28 mouse cellular contexts compared by ENCODE assay signal in the genomic region with DNA sequence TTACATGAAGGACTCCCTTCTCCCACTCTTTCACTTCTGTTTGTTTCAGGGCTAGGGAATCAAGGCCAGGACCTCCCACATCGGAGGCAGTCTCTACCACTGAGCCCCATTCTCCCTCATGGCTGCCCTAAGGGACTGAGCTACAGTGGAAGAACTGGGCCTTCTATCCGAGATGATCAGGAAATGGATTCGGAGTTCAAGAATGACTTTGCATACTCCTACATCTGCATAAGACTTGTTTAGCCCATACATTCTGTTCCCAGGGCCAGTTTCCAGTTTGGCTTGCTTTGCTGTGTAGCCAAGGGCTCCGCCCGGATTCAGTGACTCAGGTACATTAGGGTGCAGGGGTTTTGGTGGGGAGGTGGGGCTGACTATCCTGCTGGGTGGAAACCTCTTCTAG. TPM values are rescaled to one million over a fixed set of nuclear protein-coding genes. Genes with fewer than 3 reads are reported as not detected.
DNase-seq lines count a peak whose midpoint lies in the region; ATAC-seq lines count a peak whose summit lies in the region.
"Had no signal": no experiment of that assay in that cellular context is flagged by ENCODE, and none has a peak within 500 bp of the region (broad histone marks: within the 10 kb centered on the region; RNA-seq: fewer than 3 reads in every experiment).

No protein-coding gene starts in this region.

- WGBS in liver, embryonic 13.5 days (ENCODE audit: insufficient replicate concordance), result 70% methylated on average over 5 of the region's 5 CpGs
- 69% methylated on average over 5 of the region's 5 CpGs for WGBS in liver, embryonic 12.5 days (ENCODE audit: insufficient replicate concordance)
- WGBS in embryonic facial prominence, embryonic 15.5 days, result 62% methylated on average over 5 of the region's 5 CpGs

- peaks cover 8% of the 10 kb centered on the region; the same call in 1 of the 2 replicates for H3K36me3 ChIP-seq in liver, embryonic 13.5 days
- peaks cover 8% of the 10 kb centered on the region; the same call in 1 of the 2 replicates for H3K36me3 ChIP-seq in liver, embryonic 12.5 days
- H3K36me3 ChIP-seq in embryonic facial prominence, embryonic 15.5 days, result no peaks in the 10 kb centered on the region
- H3K36me3 ChIP-seq: hindbrain, embryonic 15.5 days; limb, embryonic 10.5 days; midbrain, embryonic 13.5 days had no signal

- ATAC-seq in liver, embryonic 13.5 days (ENCODE audit: low read depth), result no peak
- ATAC-seq in liver, embryonic 12.5 days, result no peak
- ATAC-seq in embryonic facial prominence, embryonic 15.5 days (ENCODE audit: insufficient number of reproducible peaks, low FRiP score, low TSS enrichment, low read depth), result no peak
- ATAC-seq: intestine, embryonic 16.5 days; liver, postnatal 0 days; midbrain, embryonic 13.5 days had no signal

- no peak overlapping the region for H3K9ac ChIP-seq in liver, embryonic 13.5 days
- H3K9ac ChIP-seq in liver, embryonic 12.5 days, result no peak overlapping the region
- H3K9ac ChIP-seq in embryonic facial prominence, embryonic 15.5 days, result no peak overlapping the region
- H3K9ac ChIP-seq: hindbrain, embryonic 15.5 days; liver, postnatal 0 days; midbrain, embryonic 13.5 days had no signal

- peaks cover 23% of the 10 kb centered on the region for H3K27me3 ChIP-seq in liver, embryonic 13.5 days
- peaks cover 24% of the 10 kb centered on the region for H3K27me3 ChIP-seq in liver, embryonic 12.5 days (replicated peaks)
- H3K27me3 ChIP-seq in embryonic facial prominence, embryonic 15.5 days, result peaks cover 10% of the 10 kb centered on the region

- no peak overlapping the region for H3K4me2 ChIP-seq in liver, embryonic 13.5 days
- H3K4me2 ChIP-seq in liver, embryonic 12.5 days, result no peak overlapping the region
- H3K4me2 ChIP-seq in embryonic facial prominence, embryonic 15.5 days (replicated peaks), result no peak overlapping the region
- H3K4me2 ChIP-seq: hindbrain, embryonic 15.5 days; midbrain, embryonic 13.5 days had no signal

- H3K4me1 ChIP-seq in liver, embryonic 13.5 days (replicated peaks), result peaks cover 54% of the 10 kb centered on the region
- peaks cover 52% of the 10 kb centered on the region for H3K4me1 ChIP-seq in liver, embryonic 12.5 days
- H3K4me1 ChIP-seq in embryonic facial prominence, embryonic 15.5 days, result peaks cover 31% of the 10 kb centered on the region

- no peaks in the 10 kb centered on the region for H3K9me3 ChIP-seq in liver, embryonic 13.5 days (replicated peaks)
- no peaks in the 10 kb centered on the region for H3K9me3 ChIP-seq in liver, embryonic 12.5 days (replicated peaks)
- no peaks in the 10 kb centered on the region for H3K9me3 ChIP-seq in embryonic facial prominence, embryonic 15.5 days (replicated peaks)
- H3K9me3 ChIP-seq: hindbrain, embryonic 15.5 days; limb, embryonic 10.5 days; midbrain, embryonic 13.5 days had no signal

- DNase-seq in adrenal gland, postnatal 14 days, result peak; percentile 40
- no peak for DNase-seq in adrenal gland, adult 18-20 months (ENCODE audit: low spot score in 2 of 2)
- DNase-seq in liver, embryonic 13.5 days, result no peak
- DNase-seq in embryo, embryonic 10 days (ENCODE audit: low spot score), result no peak
- DNase-seq in lung, postnatal 4 days, result no peak
- DNase-seq: cerebellum, adult 2 months; cerebellum, postnatal 36 days; heart, postnatal 4 days; kidney, adult 9 months; kidney, postnatal 14 days; liver; liver, postnatal 0 days; lung, postnatal 14 days; thymus, postnatal 25 days had no signal

- peak overlapping the region; percentile 24; the same call in 1 of the 2 replicates for H3K27ac ChIP-seq in liver, embryonic 13.5 days
- H3K27ac ChIP-seq in liver, embryonic 12.5 days, result no peak overlapping the region
- peak overlapping the region; percentile 61; the same call in 1 of the 2 replicates for H3K27ac ChIP-seq in embryonic facial prominence, embryonic 15.5 days (replicated peaks)
- H3K27ac ChIP-seq: hindbrain, embryonic 15.5 days; limb, embryonic 10.5 days; midbrain, embryonic 13.5 days had no signal

- H3K4me3 ChIP-seq in liver, embryonic 13.5 days (replicated peaks), result no peak overlapping the region
- no peak overlapping the region for H3K4me3 ChIP-seq in liver, embryonic 12.5 days
- no peak overlapping the region for H3K4me3 ChIP-seq in embryonic facial prominence, embryonic 15.5 days (replicated peaks)
- H3K4me3 ChIP-seq: hindbrain, embryonic 15.5 days; limb, embryonic 10.5 days; midbrain, embryonic 13.5 days had no signal

RNA-seq across cellular contexts. Expression of gene Sp2, which starts 2.7 kb away (rescaled TPM):
- 15.5 and 18.3 TPM in 2 replicates for total RNA-seq in adrenal gland, postnatal 14 days (2021)
- 10 to 100 TPM; 13.4 to 15.1 TPM for total RNA-seq in adrenal gland, adult 18-20 months (2021)
- polyA plus RNA-seq in liver, embryonic 13.5 days (2015; fragmentation: Nextera tagmentation; extraction: Ambion mirVana), result 13.0 and 15.3 TPM in 2 replicates
- 15.5 and 18.5 TPM in 2 replicates for polyA plus RNA-seq in liver, embryonic 12.5 days (2016; fragmentation: Nextera tagmentation; extraction: Ambion mirVana)
- 16.8 and 17.9 TPM in 2 replicates for polyA plus RNA-seq in embryonic facial prominence, embryonic 15.5 days (2015; fragmentation: Nextera tagmentation; extraction: Ambion mirVana)

RNA-seq across cellular contexts. Expression of gene Sp6, which starts 33.2 kb away (rescaled TPM):
- total RNA-seq in adrenal gland, postnatal 14 days (2021), result 0.22 and 0.30 TPM in 2 replicates
- total RNA-seq in adrenal gland, adult 18-20 months (2021), result under 1 TPM; 0.06 to 0.13 TPM
- polyA plus RNA-seq in liver, embryonic 13.5 days (2015; fragmentation: Nextera tagmentation; extraction: Ambion mirVana), result 0.05 and 0.08 TPM in 2 replicates
- 0.15 and 0.19 TPM in 2 replicates for polyA plus RNA-seq in liver, embryonic 12.5 days (2016; fragmentation: Nextera tagmentation; extraction: Ambion mirVana)
- 18.5 and 26.7 TPM in 2 replicates for polyA plus RNA-seq in embryonic facial prominence, embryonic 15.5 days (2015; fragmentation: Nextera tagmentation; extraction: Ambion mirVana)
- total RNA-seq: heart, postnatal 4 days; MEL; monocyte, adult 5-6 weeks; neutrophil, adult 5-6 weeks had no signal
- polyA plus RNA-seq: forebrain, embryonic 11.5 days; intestine, embryonic 16.5 days had no signal

RNA-seq across cellular contexts. Expression of gene Pnpo, which starts 36.2 kb away (rescaled TPM):
- total RNA-seq in adrenal gland, postnatal 14 days (2021), result 28.3 and 31.9 TPM in 2 replicates
- 10 to 100 TPM; 28.4 to 36.6 TPM for total RNA-seq in adrenal gland, adult 18-20 months (2021)
- 652 and 660 TPM in 2 replicates for polyA plus RNA-seq in liver, embryonic 13.5 days (2015; fragmentation: Nextera tagmentation; extraction: Ambion mirVana)
- polyA plus RNA-seq in liver, embryonic 12.5 days (2016; fragmentation: Nextera tagmentation; extraction: Ambion mirVana), result 528 and 553 TPM in 2 replicates
- polyA plus RNA-seq in embryonic facial prominence, embryonic 15.5 days (2015; fragmentation: Nextera tagmentation; extraction: Ambion mirVana), result 28.2 and 30.5 TPM in 2 replicates

RNA-seq across cellular contexts. Expression of gene Scrn2, which starts 49.7 kb away (rescaled TPM):
- total RNA-seq in adrenal gland, postnatal 14 days (2021), result 15.9 and 18.3 TPM in 2 replicates
- total RNA-seq in adrenal gland, adult 18-20 months (2021), result 10 to 100 TPM; 14.6 to 16.8 TPM
- polyA plus RNA-seq in liver, embryonic 13.5 days (2015; fragmentation: Nextera tagmentation; extraction: Ambion mirVana), result 10.0 and 11.2 TPM in 2 replicates
- polyA plus RNA-seq in liver, embryonic 12.5 days (2016; fragmentation: Nextera tagmentation; extraction: Ambion mirVana), result 9.8 and 11.0 TPM in 2 replicates
- polyA plus RNA-seq in embryonic facial prominence, embryonic 15.5 days (2015; fragmentation: Nextera tagmentation; extraction: Ambion mirVana), result 22.5 and 23.9 TPM in 2 replicates

RNA-seq across cellular contexts. Expression of gene Prr15l, which starts 52.1 kb away (rescaled TPM):
- total RNA-seq in adrenal gland, postnatal 14 days (2021), result 0.37 TPM in 1 of 2 replicates, not detected in the other
- total RNA-seq in adrenal gland, adult 18-20 months (2021), result under 1 TPM; 0.23 to 0.90 TPM
- 4.4 and 5.2 TPM in 2 replicates for polyA plus RNA-seq in liver, embryonic 13.5 days (2015; fragmentation: Nextera tagmentation; extraction: Ambion mirVana)
- polyA plus RNA-seq in liver, embryonic 12.5 days (2016; fragmentation: Nextera tagmentation; extraction: Ambion mirVana), result 2.4 and 3.2 TPM in 2 replicates
- 5.6 and 6.1 TPM in 2 replicates for polyA plus RNA-seq in embryonic facial prominence, embryonic 15.5 days (2015; fragmentation: Nextera tagmentation; extraction: Ambion mirVana)
- total RNA-seq: gastrocnemius, adult 18-20 months; gastrocnemius, postnatal 4 days; layer of hippocampus, adult 18-20 months; layer of hippocampus, postnatal 14 days; monocyte, adult 5-6 weeks had no signal
- polyA plus RNA-seq: cerebellum, adult 2 months; midbrain, embryonic 13.5 days had no signal

Comparison
In these comparisons a context has a peak if more than half of its experiments do, and no peak if none do; other contexts are left out.
1. RNA of gene Sp6, which starts 33.2 kb away (polyA plus RNA-seq): 18.5 to 26.7 TPM in embryonic facial prominence, embryonic 15.5 days; 0.15 to 0.19 TPM in liver, embryonic 12.5 days and 0.05 to 0.08 TPM in liver, embryonic 13.5 days; every median in the first group is over 10 times any median in the second.
2. RNA of gene Pnpo, which starts 36.2 kb away (polyA plus RNA-seq): 652 to 660 TPM in liver, embryonic 13.5 days and 528 to 553 TPM in liver, embryonic 12.5 days; 28.2 to 30.5 TPM in embryonic facial prominence, embryonic 15.5 days; every median in the first group is over 10 times any median in the second.